Mouse (Mus musculus) intestine, postnatal 0 days (tissue): ENCODE data around the gene Nfyc. TPM values are rescaled to one million over a fixed set of nuclear protein-coding genes. Genes with fewer than 3 reads are reported as not detected.

Experiments used
- ATAC-seq: fragments of 200-750 bp; cut with Nextera tagmentation; 2 replicates; pipeline ENCODE4 v1.8.0; 2017; ENCODE audit warnings: mild to moderate bottlenecking, moderate TSS enrichment, moderate library complexity
- H3K27ac ChIP-seq: fragments of 300-500 bp; sonication (generic); 2 replicates; pipeline ENCODE4 v1.5.1; 2014; ENCODE audit warnings: mild to moderate bottlenecking, low read depth, low read length, moderate library complexity
- H3K27me3 ChIP-seq: fragments of 300-500 bp; sonication (generic); replicated peaks from 2 replicates; pipeline ENCODE4 v1.6.1; 2014; ENCODE audit warnings: low read length, mixed read lengths; ENCODE audit not compliant: control insufficient read depth, insufficient read depth
- H3K36me3 ChIP-seq: fragments of 300-500 bp; sonication (generic); 2 replicates; pipeline ENCODE4 v1.6.1; 2014; ENCODE audit warnings: mild to moderate bottlenecking, moderate library complexity; ENCODE audit not compliant: control insufficient read depth, insufficient read depth
- H3K4me1 ChIP-seq: fragments of 300-500 bp; sonication (generic); replicated peaks from 2 replicates; pipeline ENCODE4 v1.6.1; 2014; ENCODE audit warnings: antibody characterized with exemption, low read length, mixed read lengths; ENCODE audit not compliant: control insufficient read depth, insufficient read depth
- H3K4me2 ChIP-seq: fragments of 300-500 bp; sonication (generic); replicated peaks from 2 replicates; pipeline ENCODE4 v1.6.1; 2014; ENCODE audit warnings: low read depth, mild to moderate bottlenecking, moderate library complexity
- H3K4me3 ChIP-seq: fragments of 300-500 bp; sonication (generic); 2 replicates; pipeline ENCODE4 v1.5.1; 2014; ENCODE audit warnings: low read depth, low read length
- H3K9ac ChIP-seq: fragments of 300-500 bp; sonication (generic); 2 replicates; pipeline ENCODE4 v1.6.1; 2014; ENCODE audit warnings: mild to moderate bottlenecking, low read depth, low read length
- H3K9me3 ChIP-seq: fragments of 300-500 bp; sonication (generic); 2 replicates; pipeline ENCODE4 v1.6.1; 2016; ENCODE audit warnings: mixed run types; ENCODE audit not compliant: control insufficient read depth
- CTCF ChIP-seq: sonication (generic); IDR thresholded peaks from 2 replicates; pipeline ENCODE4 v1.5.1; 2016; ENCODE audit warnings: low read depth, mild to moderate bottlenecking, control low read depth, antibody characterized with exemption, moderate library complexity
- WGBS: fragments of 180-500 bp; shearing (Covaris S2); extraction: QIAGEN DNeasy Blood & Tissue Kit; methylation state at CpG from one replicate; pipeline ENCODE4 v1.1.7; 2014; 5-methylcytosine and 5-hydroxymethylcytosine counted together
- microRNA counts: library from miRNA; unstranded; fragments of <30 nt; microRNA quantifications from one replicate; lab custom pipeline; 2016
- microRNA-seq: library from miRNA; unstranded; fragments of <30 nt; microRNA quantifications from one replicate; pipeline ENCODE4, GENCODE M21; 2016
- polyA plus RNA-seq: library from polyadenylated mRNA; unstranded; fragments of >200 nt; fragmentation: Nextera tagmentation; extraction: Ambion mirVana; gene quantifications from 2 replicates; pipeline ENCODE4 v1.2.1, GENCODE M21; 2015

The Nfyc gene
- polyA plus RNA-seq, 1 experiment from 2014 or later, result 49.8 TPM

GRCm38 (mm10) chr4:120717591-120717990 is 113.8 kb downstream of the Nfyc start:
- Histone ChIP-seq H3K9me3 (no peaks in the 10 kb centered on the region), H3K4me1 (peaks cover 11% of the 10 kb centered on the region), H3K4me3 (no peak overlapping the region), H3K36me3 (no peaks in the 10 kb centered on the region), H3K27ac (no peak overlapping the region), H3K4me2 (no peak overlapping the region), H3K27me3 (no peaks in the 10 kb centered on the region), H3K9ac (no peak overlapping the region)
- 62% methylated on average over 8 of the region's 8 CpGs for WGBS
- no peak for ATAC-seq
- no peak for TF ChIP-seq CTCF

DNA sequence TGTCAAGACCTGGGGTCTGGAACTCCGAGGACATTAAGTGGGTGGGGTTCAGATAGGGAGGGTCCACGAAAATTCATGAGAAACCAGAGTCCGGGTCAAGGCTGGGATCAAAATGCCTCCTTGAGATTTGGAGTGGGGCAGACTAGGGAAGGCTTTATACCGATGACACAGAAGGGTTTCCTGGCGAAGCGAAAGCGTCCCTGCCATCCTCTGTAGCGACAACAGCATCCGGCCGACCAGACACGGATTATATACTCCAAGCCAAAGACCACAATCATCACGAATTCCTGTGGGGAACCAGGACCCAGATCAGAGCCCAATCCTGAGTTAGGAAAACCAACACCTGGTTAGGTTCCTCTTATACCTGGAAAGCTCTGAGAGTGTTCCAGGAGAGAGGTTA is 114.6 kb downstream of the Nfyc start:
- Histone ChIP-seq H3K4me2 (peak overlapping the region; percentile 66), H3K4me1 (peaks cover 11% of the 10 kb centered on the region), H3K4me3 (peak overlapping the region; percentile 27), H3K36me3 (no peaks in the 10 kb centered on the region), H3K27ac (no peak overlapping the region), H3K9ac (no peak overlapping the region), H3K27me3 (no peaks in the 10 kb centered on the region), H3K9me3 (no peaks in the 10 kb centered on the region)
- TF ChIP-seq CTCF, result no peak
- ATAC-seq, result no peak
- WGBS, result 22% methylated on average over 12 of the region's 12 CpGs

- no peaks in the 10 kb centered on the region for H3K9me3 ChIP-seq
- WGBS, result 5% methylated on average over 12 of the region's 12 CpGs
- peak overlapping the region; percentile 66 for H3K4me2 ChIP-seq
- no peak for TF ChIP-seq CTCF
- no peak overlapping the region for H3K9ac ChIP-seq
- H3K27ac ChIP-seq, result no peak overlapping the region
- H3K27me3 ChIP-seq, result no peaks in the 10 kb centered on the region
- H3K36me3 ChIP-seq, result no peaks in the 10 kb centered on the region
- ATAC-seq, result peak; percentile 18; the same call in 1 of the 2 replicates
- H3K4me3 ChIP-seq, result peak overlapping the region; percentile 27
- peaks cover 11% of the 10 kb centered on the region for H3K4me1 ChIP-seq
Measured at GRCm38 (mm10) chr4:120716141-120716571, 115.2 kb downstream of the Nfyc start.

DNA sequence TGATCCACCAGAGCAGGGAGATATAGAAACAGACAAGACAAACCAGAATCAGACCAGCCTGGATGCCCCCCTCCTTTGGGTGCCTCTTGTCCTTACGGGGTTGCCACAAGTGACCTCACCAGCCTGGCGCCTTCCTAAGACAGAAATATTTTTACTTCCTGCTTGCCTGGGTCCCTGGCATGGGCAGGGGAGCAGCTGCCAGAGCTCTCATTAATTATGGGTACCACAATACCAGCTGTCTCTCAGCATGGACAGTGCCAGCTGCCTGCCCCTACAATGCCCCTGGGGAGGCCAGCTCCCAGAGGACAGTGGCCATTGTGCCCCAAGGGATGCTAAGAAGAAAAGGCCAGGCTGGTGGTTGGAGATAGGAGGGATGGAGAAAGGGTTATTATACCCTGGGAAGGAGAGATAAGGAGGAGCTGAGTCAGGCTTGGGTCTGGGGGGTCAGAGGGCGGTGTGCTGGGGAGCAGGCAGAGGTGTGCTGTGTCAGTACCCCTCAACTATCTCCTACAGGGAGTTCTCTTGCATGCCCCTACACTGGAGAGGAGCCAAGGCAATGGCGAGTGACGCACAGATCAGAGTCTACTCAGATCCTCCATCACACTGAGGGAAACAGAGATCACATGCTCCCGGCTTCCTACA is 117.4 kb downstream of the Nfyc start:
- 65% methylated on average over 6 of the region's 6 CpGs for WGBS
- H3K9ac ChIP-seq, result no peak overlapping the region
- H3K4me2 ChIP-seq, result no peak overlapping the region
- H3K4me3 ChIP-seq, result no peak overlapping the region
- peaks cover 8% of the 10 kb centered on the region for H3K4me1 ChIP-seq
- no peaks in the 10 kb centered on the region for H3K36me3 ChIP-seq
- no peak overlapping the region for H3K27ac ChIP-seq
- H3K27me3 ChIP-seq, result no peaks in the 10 kb centered on the region
- no peak for TF ChIP-seq CTCF
- no peaks in the 10 kb centered on the region for H3K9me3 ChIP-seq
- ATAC-seq, result no peak

DNA sequence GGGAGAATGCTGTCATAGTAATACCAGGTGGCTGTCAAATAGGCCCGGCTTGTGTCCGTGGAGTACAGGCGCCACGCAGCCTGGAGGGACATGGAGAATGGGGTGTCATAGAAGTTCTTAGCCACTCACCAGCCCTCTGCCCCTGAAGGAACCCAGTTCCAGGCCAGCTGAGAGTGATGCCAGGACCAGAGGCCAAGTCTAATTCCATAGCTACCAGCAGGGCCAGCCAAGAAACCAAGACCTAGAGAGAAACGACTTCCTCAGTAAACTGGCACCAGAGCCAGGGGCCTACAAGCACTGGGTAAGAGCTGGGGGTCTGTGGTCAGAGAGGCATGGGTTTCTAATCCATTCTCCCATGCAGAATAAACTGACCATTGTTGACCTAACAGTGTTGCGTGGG is 118.4 kb downstream of the Nfyc start:
- Histone ChIP-seq H3K4me2 (no peak overlapping the region), H3K4me1 (peaks cover 8% of the 10 kb centered on the region), H3K9ac (no peak overlapping the region), H3K36me3 (no peaks in the 10 kb centered on the region), H3K9me3 (no peaks in the 10 kb centered on the region), H3K4me3 (no peak overlapping the region), H3K27ac (no peak overlapping the region), H3K27me3 (no peaks in the 10 kb centered on the region)
- ATAC-seq, result no peak
- WGBS, result 90% methylated on average over 6 of the region's 6 CpGs
- TF ChIP-seq CTCF, result no peak

GRCm38 (mm10) chr4:120712236-120712635 is 119.1 kb downstream of the Nfyc start:
- no peaks in the 10 kb centered on the region for H3K27me3 ChIP-seq
- no peak for TF ChIP-seq CTCF
- H3K4me1 ChIP-seq, result peaks cover 8% of the 10 kb centered on the region
- H3K4me3 ChIP-seq, result no peak overlapping the region
- no peak overlapping the region for H3K4me2 ChIP-seq
- no peak for ATAC-seq
- WGBS, result 71% methylated on average over 12 of the region's 12 CpGs
- H3K9ac ChIP-seq, result no peak overlapping the region
- no peaks in the 10 kb centered on the region for H3K9me3 ChIP-seq
- no peak overlapping the region for H3K27ac ChIP-seq
- no peaks in the 10 kb centered on the region for H3K36me3 ChIP-seq

MicroRNAs encoded within 50 kb of the gene (microRNA counts, 519-probe panel; counts per million panel counts)
- 3,777 counts per million, percentile 51 among the panel's probes with 10 or more counts for microRNA mmu-miR-30e (lab: Ali Mortazavi, UCI)

Small RNA genes lying within 50 kb of the gene (microRNA-seq; reads per million reads assigned to microRNA genes)
- gene Gm23936 (not detected), gene Mir30c-1 (69.0 reads per million, percentile 43 among the genes with 10 or more reads in this experiment), gene Mir30e (not detected), gene Mir30f (not detected)

Other genes starting within 250 kb of the Nfyc start
- not detected in 2 replicates for gene Gm8439, start 242.8 kb downstream of the Nfyc start, polyA plus RNA-seq
- gene Cited4, start 165.0 kb downstream of the Nfyc start, polyA plus RNA-seq, result 1.7 and 2.1 TPM in 2 replicates
- gene Kcnq4, start 83.0 kb downstream of the Nfyc start, polyA plus RNA-seq, result 1.6 and 2.0 TPM in 2 replicates
- gene Rims3, start 23.2 kb upstream of the Nfyc start, polyA plus RNA-seq, result 0.77 and 0.95 TPM in 2 replicates
- 12.3 and 12.6 TPM in 2 replicates for gene Exo5, start 93.4 kb upstream of the Nfyc start, polyA plus RNA-seq
- 2.2 and 2.6 TPM in 2 replicates for gene Zfp69, start 120.1 kb upstream of the Nfyc start, polyA plus RNA-seq
- 23.2 and 26.0 TPM in 2 replicates for gene Smap2, start 185.7 kb upstream of the Nfyc start, polyA plus RNA-seq
- 3.9 TPM in 2 replicates for gene Col9a2, start 207.8 kb upstream of the Nfyc start, polyA plus RNA-seq